Mouse (Mus musculus) lung, adult 2 months (tissue): ENCODE measurements around the gene Cstb.

ENCODE experiments used
- CTCF ChIP-seq: fragments of 200-500 bp; IDR thresholded peaks from 2 replicates; pipeline ENCODE4 v1.5.1; 2011; ENCODE audit warnings: mild to moderate bottlenecking, low read length, control low read depth; ENCODE audit not compliant: insufficient read depth
- POLR2A ChIP-seq: fragments of 200-500 bp; IDR thresholded peaks from 2 replicates; pipeline ENCODE4 v1.6.1; 2011; ENCODE audit warnings: low read depth, mild to moderate bottlenecking, control low read depth, low read length, borderline replicate concordance; ENCODE audit errors: extremely low read depth

DNA sequence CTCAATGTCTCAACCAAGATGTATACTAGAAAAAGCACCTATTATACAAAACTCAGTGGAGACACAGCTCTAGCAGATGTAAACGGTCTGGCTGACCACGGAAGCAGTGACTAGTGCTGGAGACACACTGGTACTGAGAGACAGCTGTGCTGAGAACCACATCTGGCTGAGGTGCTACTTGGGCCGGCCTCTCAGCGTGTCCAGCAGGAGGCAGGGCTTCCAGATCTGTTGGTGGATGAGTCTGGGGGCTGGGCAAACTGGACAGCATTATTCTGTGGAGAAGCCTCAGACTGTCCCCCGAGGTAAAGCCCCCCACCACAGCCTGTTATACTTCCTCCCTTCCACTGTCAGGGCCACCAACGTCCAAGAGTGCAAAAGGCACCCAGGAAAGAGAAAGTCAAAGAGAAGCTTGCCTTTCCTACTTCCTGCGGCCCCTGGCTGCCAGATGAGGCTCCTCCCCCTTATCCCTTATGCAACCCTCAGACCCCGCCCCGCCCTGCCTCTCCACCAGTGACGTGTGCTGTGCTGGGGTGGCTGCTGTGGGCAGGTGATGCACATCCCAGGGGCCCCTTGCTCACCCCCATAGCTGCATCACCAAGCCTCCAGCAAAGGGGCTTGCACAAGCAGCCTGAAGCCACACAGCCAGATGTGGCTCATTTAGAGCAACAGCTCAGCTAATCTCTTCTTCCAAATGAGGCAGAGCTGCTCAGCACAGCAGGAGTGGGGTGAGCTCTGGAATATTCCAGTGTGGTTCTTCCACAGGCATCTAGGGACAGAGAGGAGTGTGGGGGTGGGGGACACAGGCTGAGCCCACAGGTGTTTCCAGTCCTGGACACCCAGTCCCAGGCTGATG, 32.3 kb downstream of the Cstb start:
- TF ChIP-seq POLR2A (no peak), CTCF (no peak)
